Mouse (Mus musculus) R1 (cell line): Measurements from ENCODE around the gene Cdkl4.
A peak's percentile ranks its signal among the peaks of the same experiment; 100 is the strongest.

Experiments used
- DNase-seq: peaks from one replicate; pipeline ENCODE4 v3.0.0-alpha.2; 2018; ENCODE audit warnings: low read depth, low spot score

Cdkl4 gene

GRCm38 (mm10) chr17:80515956-80516355, 61.7 kb downstream of the Cdkl4 start:
- no peak for DNase-seq

GRCm38 (mm10) chr17:80515513-80515912, 62.1 kb downstream of the Cdkl4 start:
- no peak for DNase-seq

DNA sequence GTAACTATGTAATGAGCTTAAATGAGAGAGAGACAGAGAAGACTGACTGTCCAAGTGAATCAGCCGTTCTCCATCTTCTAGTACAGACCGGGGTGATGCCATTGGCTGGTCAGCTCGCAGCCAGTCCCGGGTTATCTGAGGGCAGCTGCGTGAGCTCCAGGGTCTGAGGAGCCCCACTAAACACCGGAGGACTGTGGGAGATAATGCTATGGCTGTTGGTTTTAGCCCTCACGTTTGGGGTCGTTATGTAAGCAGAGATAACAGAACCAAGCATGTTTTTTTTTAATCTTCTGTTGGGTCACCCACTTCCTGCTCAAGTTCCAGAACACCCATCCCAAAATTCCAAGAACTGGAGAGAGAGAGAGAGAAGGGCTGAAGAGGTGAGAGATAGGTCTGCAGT, 63.8 kb downstream of the Cdkl4 start:
- no peak for DNase-seq

- no peak for DNase-seq
Observed at GRCm38 (mm10) chr17:80510459-80510855, 67.2 kb downstream of the Cdkl4 start.

DNA sequence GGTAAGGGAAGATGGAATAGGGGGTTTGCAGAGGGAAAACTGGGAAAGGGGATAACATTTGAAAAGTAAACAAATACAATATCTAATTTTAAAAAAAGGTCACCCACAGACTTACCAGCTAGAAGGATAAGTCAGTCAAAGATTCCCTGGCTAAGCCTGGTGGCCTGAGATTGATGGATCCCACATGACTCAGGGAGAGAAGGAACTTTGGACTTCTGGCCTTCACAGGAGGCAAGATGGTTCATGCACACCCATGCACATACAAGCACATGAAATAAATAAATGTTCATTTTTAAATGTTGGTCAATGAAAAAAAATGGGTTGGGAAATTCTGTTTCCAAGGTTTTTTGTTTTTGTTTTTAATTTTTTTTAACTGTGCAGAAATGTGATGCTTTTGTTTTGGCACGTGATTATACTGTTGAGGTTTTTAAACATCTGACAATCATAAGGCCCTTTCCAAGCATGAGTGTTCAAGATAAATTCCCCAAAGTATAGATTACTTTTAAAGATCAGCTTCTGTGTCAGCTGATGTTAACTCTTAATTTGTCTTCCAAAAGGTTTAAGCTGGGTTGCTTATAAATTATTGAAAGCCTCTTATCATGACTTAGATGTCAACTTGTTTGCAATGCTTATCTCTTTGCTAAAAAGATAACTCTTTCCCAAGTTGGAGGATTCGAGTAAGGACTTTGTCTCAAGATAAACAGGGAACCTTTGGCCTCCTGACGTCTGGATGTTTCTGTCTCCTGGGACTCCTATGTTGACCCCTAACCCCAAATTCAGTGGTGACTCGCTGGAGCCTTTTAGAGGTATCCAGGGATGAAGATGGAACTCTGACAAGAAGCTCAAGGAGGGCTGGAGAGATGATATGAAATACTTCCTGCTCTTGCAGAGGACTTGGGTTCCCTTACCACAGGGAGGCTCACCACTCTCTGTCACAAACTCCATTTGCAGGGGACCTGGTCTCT, 67.8 kb downstream of the Cdkl4 start:
- no peak for DNase-seq

GRCm38 (mm10) chr17:80505766-80506165, 71.8 kb downstream of the Cdkl4 start:
- DNase-seq = no peak

DNA sequence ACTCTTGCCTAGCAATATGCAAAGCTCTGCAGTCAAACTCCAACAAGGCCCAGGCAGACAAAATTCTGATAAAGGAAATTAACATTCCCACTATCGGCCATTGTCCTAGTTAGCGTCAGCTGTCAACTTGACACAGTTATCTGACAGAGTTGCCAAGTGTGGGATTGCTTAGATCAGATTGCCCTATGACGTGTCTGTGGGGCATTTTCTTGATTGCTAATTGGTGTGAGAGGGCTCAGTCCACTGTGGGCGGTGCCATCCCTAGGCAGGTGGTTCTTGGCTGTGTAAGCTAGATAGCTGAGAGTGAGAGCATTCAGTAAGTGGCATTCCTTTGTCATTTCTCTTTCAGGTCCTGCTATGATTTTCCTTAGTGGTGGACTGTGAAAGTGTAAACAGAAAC, 72.3 kb downstream of the Cdkl4 start:
- DNase-seq = no peak

GRCm38 (mm10) chr17:80501805-80502172, 75.8 kb downstream of the Cdkl4 start:
- DNase-seq = no peak

DNA sequence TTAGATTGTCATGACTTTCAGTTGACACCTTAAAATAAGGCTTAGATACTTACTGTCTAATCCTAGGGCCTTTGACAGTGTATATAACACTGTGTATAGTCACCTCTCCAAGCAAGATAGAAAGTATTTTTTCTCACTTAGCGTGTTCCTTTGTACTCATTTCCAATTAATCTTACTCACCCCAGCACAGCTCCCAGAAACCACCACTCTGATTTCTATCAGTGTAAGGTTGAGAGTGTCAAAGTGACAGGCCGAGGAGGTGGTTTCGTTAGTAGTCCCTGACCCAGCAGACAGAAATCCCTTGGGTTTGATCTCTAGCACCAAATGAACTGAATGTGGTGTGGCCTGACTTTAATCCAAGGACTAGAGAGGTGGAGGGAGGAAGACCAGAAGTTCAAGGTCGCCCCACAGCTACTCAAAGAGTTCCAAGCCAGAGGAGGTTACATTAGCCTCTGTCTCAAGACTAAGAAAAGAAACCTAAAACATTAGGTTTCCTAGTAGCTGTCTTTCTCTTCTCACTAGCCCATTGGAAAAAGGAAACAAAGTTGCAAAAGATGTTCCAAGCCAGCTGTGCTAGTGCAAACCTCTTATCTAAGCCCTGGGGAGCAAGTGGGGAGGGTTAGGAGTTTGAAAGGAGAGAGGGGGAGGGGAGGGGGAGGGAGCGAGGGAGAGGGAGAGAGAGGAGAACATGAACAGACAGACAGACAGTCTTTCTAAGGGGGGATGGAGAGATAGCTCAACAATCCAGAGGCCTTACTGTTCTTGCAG, 76.4 kb downstream of the Cdkl4 start:
- DNase-seq = peak; percentile 27

GRCm38 (mm10) chr17:80500025-80500424, 77.6 kb downstream of the Cdkl4 start:
- peak; percentile 78 for DNase-seq

DNA sequence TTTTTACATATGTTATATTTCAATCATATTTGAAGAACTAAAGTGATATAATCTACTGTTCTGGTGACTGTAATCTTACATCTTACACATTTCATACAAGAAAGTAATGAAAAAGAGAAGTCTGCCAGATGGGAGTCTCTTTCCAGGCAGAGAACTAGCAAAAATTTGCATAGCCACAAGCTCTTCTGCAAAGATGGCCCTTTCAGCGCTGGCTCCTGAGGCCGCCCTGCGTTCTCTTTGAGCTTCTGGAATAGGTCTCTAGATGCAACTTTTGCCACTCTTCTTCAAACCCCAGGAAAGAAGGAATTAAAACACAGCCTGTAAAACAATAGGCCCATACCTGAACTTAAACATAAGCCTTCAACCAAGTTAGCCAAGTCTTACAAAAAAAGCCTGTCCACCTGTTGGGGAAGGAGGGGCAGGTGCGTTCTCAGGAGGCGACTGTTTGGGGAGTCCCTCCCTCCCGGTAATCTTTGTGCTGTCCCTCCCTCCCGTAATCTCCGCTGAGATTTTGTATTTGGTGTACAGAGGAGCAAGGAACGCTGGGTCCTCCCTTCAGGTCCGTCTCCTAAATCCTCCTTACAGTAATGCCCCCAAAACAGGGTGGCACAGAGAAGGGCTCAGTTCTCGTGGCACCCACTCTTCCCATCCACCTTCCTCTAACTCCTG, 78.9 kb downstream of the Cdkl4 start:
- peak; percentile 32 for DNase-seq

GRCm38 (mm10) chr17:80497183-80497601, 80.4 kb downstream of the Cdkl4 start:
- peak; percentile 99 for DNase-seq

DNA sequence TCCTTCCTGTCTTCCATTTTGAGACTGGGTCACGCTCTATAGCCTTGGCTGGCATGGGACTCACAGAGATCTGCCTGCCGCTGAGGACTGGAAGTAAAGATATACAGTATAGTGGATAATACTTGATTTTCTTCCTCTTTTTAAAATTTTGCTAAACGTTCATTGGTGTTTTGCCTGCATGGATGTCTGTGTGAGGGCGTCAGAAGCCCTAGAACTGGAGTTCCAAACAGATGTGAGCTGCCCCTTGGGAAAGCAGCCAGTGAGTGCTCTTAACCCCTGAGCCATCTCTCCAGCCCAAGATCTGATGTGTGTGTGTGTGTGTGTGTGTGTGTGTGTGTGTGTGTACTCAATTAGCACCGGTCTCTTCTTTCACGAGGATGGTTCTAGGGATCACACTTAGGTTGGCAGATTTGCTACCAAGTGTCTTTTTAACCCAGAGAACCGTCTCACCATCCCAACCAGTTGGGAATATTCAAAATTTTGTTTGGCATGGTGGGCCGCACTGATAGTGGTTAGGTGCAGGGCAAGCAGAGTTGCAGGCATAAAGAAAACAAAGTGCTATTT, 80.9 kb downstream of the Cdkl4 start:
- peak; percentile 41 for DNase-seq

DNA sequence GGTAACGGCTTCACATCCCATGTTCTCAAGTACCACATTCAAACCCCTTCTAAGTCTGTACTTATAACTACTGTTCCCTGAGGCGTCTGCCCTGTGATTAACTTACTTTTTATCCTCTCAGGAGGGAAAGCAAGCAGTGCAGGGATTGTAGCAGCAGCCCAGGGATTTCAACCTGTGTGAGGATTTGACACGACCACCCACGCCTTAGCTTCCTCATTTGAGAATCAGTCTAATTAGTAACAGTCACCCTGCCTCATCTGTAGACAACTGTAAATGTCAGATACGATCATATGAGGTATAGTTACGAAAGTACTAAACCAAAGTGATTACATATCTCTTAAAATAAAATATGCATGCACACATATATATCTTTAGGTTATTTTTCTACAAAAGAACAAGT, 81.4 kb downstream of the Cdkl4 start:
- DNase-seq = no peak

DNA sequence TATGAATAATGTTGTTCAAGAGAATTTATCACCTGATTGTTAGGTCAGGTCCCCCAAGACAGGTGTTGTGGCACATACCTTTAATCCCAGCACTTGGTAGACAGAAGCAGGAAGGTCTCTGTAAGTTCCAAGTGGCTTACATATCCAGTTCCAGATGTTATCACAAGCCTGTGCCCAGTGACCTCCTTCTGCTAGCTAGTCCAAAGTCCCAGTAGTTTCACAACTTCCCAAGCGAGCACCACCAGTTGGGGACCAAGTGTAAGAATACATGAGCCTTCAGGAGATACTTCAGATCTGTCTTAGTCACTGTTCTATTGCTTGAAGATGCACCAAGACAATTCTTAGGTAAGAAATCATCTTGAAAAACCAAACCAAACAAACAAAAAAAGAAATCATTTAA, 83.7 kb downstream of the Cdkl4 start:
- no peak for DNase-seq

DNA sequence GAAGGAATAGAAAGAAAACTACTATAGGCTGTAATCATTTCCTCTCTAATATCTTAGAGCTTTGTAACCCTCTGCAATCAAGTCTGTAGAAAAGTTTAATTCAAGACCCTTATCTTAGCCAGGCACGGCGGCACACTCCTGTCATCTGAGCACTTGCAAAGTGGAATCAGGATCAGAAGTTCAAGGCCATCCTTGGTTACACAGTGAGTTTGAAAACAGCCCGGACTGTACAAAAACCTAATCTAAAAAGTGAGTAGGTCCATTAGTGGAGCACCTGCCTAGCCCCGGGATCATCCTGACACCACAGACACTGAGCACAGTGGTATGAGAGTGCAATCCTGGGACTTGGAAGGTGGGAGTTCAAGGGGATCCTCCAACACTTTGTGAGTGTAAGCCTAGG, 84.8 kb downstream of the Cdkl4 start:
- DNase-seq = no peak

- no peak for DNase-seq
Observed at GRCm38 (mm10) chr17:80492274-80492673, 85.3 kb downstream of the Cdkl4 start.

GRCm38 (mm10) chr17:80490166-80490565, 87.4 kb downstream of the Cdkl4 start:
- no peak for DNase-seq

DNA sequence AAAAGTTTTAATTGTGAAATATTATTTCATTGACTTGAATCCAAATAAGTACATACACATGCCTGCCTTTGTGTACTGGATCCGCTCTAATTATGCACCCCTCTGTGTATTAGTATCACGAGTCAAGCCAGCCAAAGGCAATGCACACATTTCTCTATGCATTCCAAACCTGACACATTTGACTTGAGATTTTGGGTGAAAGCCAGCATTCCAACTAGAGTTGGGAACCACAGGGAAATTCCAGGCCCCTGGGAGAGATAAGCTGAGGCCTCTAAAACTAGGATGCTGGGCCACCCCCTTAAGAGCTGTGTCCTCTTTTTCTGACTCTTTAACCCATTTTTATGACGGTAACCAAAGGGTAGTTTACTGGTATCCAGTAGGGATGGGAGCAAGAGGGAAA, 88.7 kb downstream of the Cdkl4 start:
- DNase-seq = no peak

GRCm38 (mm10) chr17:80485160-80485559, 92.5 kb downstream of the Cdkl4 start:
- DNase-seq = no peak

DNA sequence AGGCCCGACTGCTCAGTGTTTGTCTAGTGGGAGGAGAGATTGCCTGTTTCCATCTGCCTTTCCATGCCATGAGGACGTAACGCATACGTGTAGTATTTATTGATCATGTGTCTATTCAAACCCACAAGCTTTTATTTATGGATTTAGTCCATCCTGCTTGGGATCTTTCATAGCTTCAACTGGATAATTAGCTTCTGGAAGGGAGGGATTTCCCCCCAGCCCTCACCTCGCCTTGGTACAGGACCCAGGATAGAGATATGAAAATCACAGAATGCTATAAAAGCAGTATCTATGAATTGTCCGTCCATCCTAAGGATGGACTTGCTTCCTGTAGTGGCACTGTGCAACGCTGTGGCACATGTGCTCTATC, 96.8 kb downstream of the Cdkl4 start:
- DNase-seq = no peak
